Mouse (Mus musculus) ES-Bruce4 (cell line): ENCODE data around the gene 1700025F22Rik. TPM values are rescaled to one million over a fixed set of nuclear protein-coding genes. Genes with fewer than 3 reads are reported as not detected.
A peak's percentile ranks its signal among the peaks of the same experiment; 100 is the strongest.
"Not testable (repeated sequence)": the region's sequence is repeated elsewhere in the genome, so short reads cannot be mapped to it uniquely, and the experiment has no call there.

Source experiments
- H3K27ac ChIP-seq: 2 replicates; pipeline ENCODE4 v1.5.1; 2012; ENCODE audit warnings: low read length, inconsistent platforms; ENCODE audit not compliant: insufficient read depth
- H3K27me3 ChIP-seq: 2 replicates; pipeline ENCODE4 v1.6.1; 2012; ENCODE audit warnings: mild to moderate bottlenecking, low read length, inconsistent platforms; ENCODE audit not compliant: control insufficient read depth, poor library complexity, insufficient read depth, severe bottlenecking
- H3K36me3 ChIP-seq: 2 replicates; pipeline ENCODE4 v1.6.1; 2012; ENCODE audit warnings: inconsistent platforms, mild to moderate bottlenecking, low read length, moderate library complexity; ENCODE audit not compliant: control insufficient read depth, poor library complexity, insufficient read depth, severe bottlenecking
- H3K4me1 ChIP-seq: one replicate; pipeline ENCODE4 v1.8.1; 2011; ENCODE audit warnings: low read length; ENCODE audit not compliant: control insufficient read depth, insufficient read depth
- H3K4me3 ChIP-seq: 2 replicates; pipeline ENCODE4 v1.5.1; 2011; ENCODE audit warnings: low read depth, mild to moderate bottlenecking, low read length
- H3K9ac ChIP-seq: 2 replicates; pipeline ENCODE4 v1.6.1; 2012; ENCODE audit warnings: low read depth, mild to moderate bottlenecking, inconsistent platforms; ENCODE audit not compliant: poor library complexity, severe bottlenecking
- H3K9me3 ChIP-seq: replicated peaks from 2 replicates; pipeline ENCODE4 v1.6.1; 2012; ENCODE audit warnings: mild to moderate bottlenecking, low read length, inconsistent platforms; ENCODE audit not compliant: control insufficient read depth, poor library complexity, insufficient read depth, severe bottlenecking
- CTCF ChIP-seq: IDR thresholded peaks from one replicate; pipeline ENCODE4 v1.8.1; 2011; ENCODE audit warnings: low read depth, low read length
- EP300 ChIP-seq: IDR thresholded peaks from 2 replicates; pipeline ENCODE4 v1.6.1; 2011; ENCODE audit warnings: low read depth, low read length; ENCODE audit not compliant: insufficient read depth
- POLR2A ChIP-seq: IDR thresholded peaks from one replicate; pipeline ENCODE4 v1.8.1; 2011; ENCODE audit warnings: low read length; ENCODE audit not compliant: insufficient read depth
- polyA plus RNA-seq: library from polyadenylated mRNA; stranded (reverse); fragments of >200 nt; gene quantifications from 2 replicates; pipeline ENCODE4 v1.2.4, GENCODE M21; 2011; ENCODE audit warnings: low read depth; ENCODE audit not compliant: missing spikeins, insufficient read depth, insufficient read length

Gene 1700025F22Rik
- polyA plus RNA-seq, 1 experiment, result not detected

DNA sequence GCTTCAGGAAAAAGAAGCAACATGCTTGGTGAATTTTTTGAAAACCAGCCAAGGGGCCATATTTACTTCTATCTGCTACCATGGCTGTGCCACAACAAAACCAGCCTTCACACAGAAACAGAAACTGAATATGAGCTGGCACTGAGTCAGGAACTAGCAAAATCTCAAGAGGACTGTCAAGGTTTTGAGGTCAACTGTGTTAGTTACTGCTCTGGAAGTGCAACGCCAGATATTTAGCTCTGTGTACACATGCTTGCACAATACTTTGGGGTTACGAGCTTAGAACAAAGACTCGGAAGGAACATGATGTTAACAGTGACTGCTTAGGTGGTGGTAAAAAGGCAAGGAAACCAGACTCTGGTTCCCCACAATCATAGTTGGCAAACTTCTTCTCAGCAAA lies 57.4 kb downstream of the 1700025F22Rik start:
- H3K27me3 ChIP-seq, result peaks cover 5% of the 10 kb centered on the region; the same call in 1 of the 2 replicates
- no peaks in the 10 kb centered on the region for H3K4me1 ChIP-seq
- H3K9ac ChIP-seq, result no peak overlapping the region
- H3K27ac ChIP-seq, result no peak overlapping the region
- H3K4me3 ChIP-seq, result no peak overlapping the region
- no peaks in the 10 kb centered on the region for H3K36me3 ChIP-seq
- no peaks in the 10 kb centered on the region for H3K9me3 ChIP-seq
- TF ChIP-seq EP300, result no peak
- TF ChIP-seq CTCF, result no peak
- no peak for TF ChIP-seq POLR2A

DNA sequence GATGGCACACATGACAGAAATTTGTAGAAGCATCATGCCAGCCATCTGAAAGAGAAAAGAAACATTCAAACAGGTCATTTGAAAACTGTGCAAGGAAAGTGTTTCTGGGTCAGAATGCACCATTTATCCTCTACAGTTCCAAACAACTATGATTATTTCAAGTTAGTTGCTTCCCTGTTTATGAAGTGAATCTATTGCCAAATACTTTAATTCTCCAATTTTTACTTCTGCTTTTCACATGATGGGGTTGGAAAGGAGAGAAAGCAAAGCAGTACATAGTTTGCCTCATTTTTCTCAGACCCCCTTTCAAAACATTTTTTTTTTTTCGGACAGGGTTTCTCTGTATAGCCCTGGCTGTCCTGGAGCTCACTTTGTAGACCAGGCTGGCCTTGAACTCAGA lies 63.2 kb downstream of the 1700025F22Rik start:
- Histone ChIP-seq H3K36me3 (no peaks in the 10 kb centered on the region), H3K27me3 (no peaks in the 10 kb centered on the region), H3K9ac (no peak overlapping the region), H3K27ac (no peak overlapping the region), H3K4me3 (no peak overlapping the region), H3K9me3 (no peaks in the 10 kb centered on the region), H3K4me1 (no peaks in the 10 kb centered on the region)
- TF ChIP-seq EP300, result no peak
- no peak for TF ChIP-seq POLR2A
- no peak for TF ChIP-seq CTCF

DNA sequence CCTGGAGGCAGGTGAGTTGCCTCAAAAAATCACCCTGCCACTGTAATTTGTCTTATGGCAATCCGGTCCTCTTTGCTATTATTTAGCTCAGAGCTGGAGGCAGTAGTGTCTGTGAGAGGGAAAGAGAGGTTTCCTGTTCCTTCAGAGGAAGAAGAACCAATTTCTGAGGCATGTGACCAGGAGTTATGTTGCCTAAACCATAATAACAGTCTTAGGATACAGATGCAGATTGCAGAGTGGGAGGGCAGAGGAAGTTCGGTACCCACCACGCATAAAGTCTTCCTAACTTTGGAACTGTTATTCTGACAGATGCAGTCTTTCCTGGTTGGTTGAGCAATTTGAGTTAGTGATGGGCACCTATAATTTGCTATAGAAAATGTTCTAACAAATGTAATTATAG lies 66.7 kb downstream of the 1700025F22Rik start:
- no peak overlapping the region for H3K4me3 ChIP-seq
- no peak overlapping the region for H3K27ac ChIP-seq
- no peaks in the 10 kb centered on the region; the same call in 1 of the 2 replicates for H3K9me3 ChIP-seq
- H3K27me3 ChIP-seq, result 0 out of 2 replicates have a peak, but pooled peaks cover 3% of the 10 kb centered on the region
- H3K4me1 ChIP-seq, result no peaks in the 10 kb centered on the region
- no peak for TF ChIP-seq CTCF
- no peak for TF ChIP-seq EP300
- TF ChIP-seq POLR2A, result no peak
- no peak overlapping the region for H3K9ac ChIP-seq
- H3K36me3 ChIP-seq, result no peaks in the 10 kb centered on the region

DNA sequence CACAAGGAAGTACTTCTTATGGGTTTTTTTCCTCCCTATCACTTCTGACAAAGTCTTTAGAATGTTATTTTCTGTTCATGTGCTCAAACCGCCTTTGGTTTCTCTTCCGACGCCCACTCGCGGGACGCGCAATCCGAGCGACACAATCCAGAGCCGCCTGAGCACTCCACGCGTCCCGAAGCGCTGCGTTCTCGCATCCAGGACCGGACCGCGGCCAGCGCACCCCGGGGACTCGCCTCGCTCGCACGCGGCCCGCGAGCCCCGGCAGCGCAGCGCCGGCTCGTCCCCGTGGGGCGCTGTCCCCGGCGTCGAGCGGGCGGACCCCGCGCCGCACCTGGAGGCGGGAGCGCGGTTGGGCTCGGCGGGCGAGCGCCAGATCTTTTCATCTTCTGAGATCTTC lies 73.0 kb downstream of the 1700025F22Rik start:
- H3K27me3 ChIP-seq, H3K27ac ChIP-seq, H3K4me1 ChIP-seq, H3K36me3 ChIP-seq, H3K9me3 ChIP-seq, H3K9ac ChIP-seq: not testable (repeated sequence)
- peak overlapping the region; percentile 45 for H3K4me3 ChIP-seq

Other genes starting within 250 kb of the 1700025F22Rik start
- gene Zp1, start 244.7 kb downstream of the 1700025F22Rik start, polyA plus RNA-seq, result not detected in 2 replicates
- gene Ptgdr2, start 228.2 kb downstream of the 1700025F22Rik start, polyA plus RNA-seq, result not detected in 2 replicates
- gene Ccdc86, start 216.1 kb downstream of the 1700025F22Rik start, polyA plus RNA-seq, result 16.9 and 17.8 TPM in 2 replicates
- not detected in 2 replicates for gene Ms4a10, start 190.7 kb downstream of the 1700025F22Rik start, polyA plus RNA-seq
- not detected in 2 replicates for gene Ms4a15, start 172.1 kb downstream of the 1700025F22Rik start, polyA plus RNA-seq
- not detected in 2 replicates for gene Ms4a18, start 147.3 kb downstream of the 1700025F22Rik start, polyA plus RNA-seq
- gene Ms4a8a, start 84.2 kb downstream of the 1700025F22Rik start, polyA plus RNA-seq, result not detected in 2 replicates
- gene 1700017D01Rik, start 34.4 kb downstream of the 1700025F22Rik start, polyA plus RNA-seq, result not detected in 2 replicates
- gene Ms4a13, start 31.4 kb upstream of the 1700025F22Rik start, polyA plus RNA-seq, result not detected in 2 replicates
- not detected in 2 replicates for gene Ms4a12, start 67.1 kb upstream of the 1700025F22Rik start, polyA plus RNA-seq
- gene Ms4a1, start 100.9 kb upstream of the 1700025F22Rik start, polyA plus RNA-seq, result not detected in 2 replicates
- gene Ms4a5, start 118.6 kb upstream of the 1700025F22Rik start, polyA plus RNA-seq, result not detected in 2 replicates
- not detected in 2 replicates for gene Ms4a14, start 149.1 kb upstream of the 1700025F22Rik start, polyA plus RNA-seq
- gene Ms4a7, start 170.8 kb upstream of the 1700025F22Rik start, polyA plus RNA-seq, result not detected in 2 replicates
- gene Ms4a4a, start 210.2 kb upstream of the 1700025F22Rik start, polyA plus RNA-seq, result not detected in 2 replicates
- not detected in 2 replicates for gene Ms4a4c, start 239.4 kb upstream of the 1700025F22Rik start, polyA plus RNA-seq